Mouse (Mus musculus): ENCODE measurements around the gene Fam216a.

GRCm38 (mm10) chr5:122392227-122393004 lies 20.3 kb upstream of the Fam216a start:
- TF ChIP-seq CTCF (IDR thresholded peaks at IDR 0.05) (no peak), POLR2A (IDR thresholded peaks at IDR 0.05; ENCODE audit: insufficient read depth, low read depth, low read length) (no peak), EP300 (IDR thresholded peaks at IDR 0.05; ENCODE audit: insufficient read depth, low read depth, low read length) (no peak)
